Mouse (Mus musculus) lung, embryonic 15.5 days (tissue): ENCODE data around the gene Nr2e1. TPM values are rescaled to one million over a fixed set of nuclear protein-coding genes. Genes with fewer than 3 reads are reported as not detected.
A peak's percentile ranks its signal among the peaks of the same experiment; 100 is the strongest.

Source experiments
- ATAC-seq: fragments of 200-750 bp; cut with Nextera tagmentation; 2 replicates; pipeline ENCODE4 v1.8.0; 2017; ENCODE audit warnings: moderate number of reproducible peaks, borderline replicate concordance; ENCODE audit not compliant: low FRiP score, low TSS enrichment; ENCODE audit errors: extremely low read depth
- H3K27ac ChIP-seq: fragments of 300-500 bp; sonication (generic); 2 replicates; pipeline ENCODE4 v1.5.1; 2015; ENCODE audit warnings: moderate library complexity, mild to moderate bottlenecking, inconsistent platforms
- H3K27me3 ChIP-seq: fragments of 300-500 bp; sonication (generic); 2 replicates; pipeline ENCODE4 v1.6.1; 2015; ENCODE audit warnings: inconsistent platforms
- H3K36me3 ChIP-seq: fragments of 300-500 bp; sonication (generic); 2 replicates; pipeline ENCODE4 v1.6.1; 2015; ENCODE audit warnings: inconsistent platforms
- H3K4me1 ChIP-seq: fragments of 300-500 bp; sonication (generic); 2 replicates; pipeline ENCODE4 v1.6.1; 2015; ENCODE audit warnings: inconsistent platforms
- H3K4me2 ChIP-seq: fragments of 300-500 bp; sonication (generic); 2 replicates; pipeline ENCODE4 v1.6.1; 2015; ENCODE audit warnings: inconsistent platforms, mild to moderate bottlenecking, moderate library complexity
- H3K4me3 ChIP-seq: fragments of 300-500 bp; sonication (generic); 2 replicates; pipeline ENCODE4 v1.5.1; 2015; ENCODE audit warnings: mild to moderate bottlenecking, inconsistent platforms
- H3K9ac ChIP-seq: fragments of 300-500 bp; sonication (generic); 2 replicates; pipeline ENCODE4 v1.6.1; 2015; ENCODE audit warnings: inconsistent platforms
- H3K9me3 ChIP-seq: fragments of 300-500 bp; sonication (generic); 2 replicates; pipeline ENCODE4 v1.6.1; 2016; ENCODE audit warnings: inconsistent platforms
- WGBS: fragments of 180-500 bp; shearing (Covaris S2); methylation state at CpG from one replicate; pipeline ENCODE4 v1.1.7; 2015; 5-methylcytosine and 5-hydroxymethylcytosine counted together
- polyA plus RNA-seq: library from polyadenylated mRNA; unstranded; fragments of >200 nt; fragmentation: Nextera tagmentation; extraction: Ambion mirVana; gene quantifications from 2 replicates; pipeline ENCODE4 v1.2.1, GENCODE M21; 2015

The Nr2e1 gene
- polyA plus RNA-seq, 1 experiment from 2014 or later: not detected

DNA sequence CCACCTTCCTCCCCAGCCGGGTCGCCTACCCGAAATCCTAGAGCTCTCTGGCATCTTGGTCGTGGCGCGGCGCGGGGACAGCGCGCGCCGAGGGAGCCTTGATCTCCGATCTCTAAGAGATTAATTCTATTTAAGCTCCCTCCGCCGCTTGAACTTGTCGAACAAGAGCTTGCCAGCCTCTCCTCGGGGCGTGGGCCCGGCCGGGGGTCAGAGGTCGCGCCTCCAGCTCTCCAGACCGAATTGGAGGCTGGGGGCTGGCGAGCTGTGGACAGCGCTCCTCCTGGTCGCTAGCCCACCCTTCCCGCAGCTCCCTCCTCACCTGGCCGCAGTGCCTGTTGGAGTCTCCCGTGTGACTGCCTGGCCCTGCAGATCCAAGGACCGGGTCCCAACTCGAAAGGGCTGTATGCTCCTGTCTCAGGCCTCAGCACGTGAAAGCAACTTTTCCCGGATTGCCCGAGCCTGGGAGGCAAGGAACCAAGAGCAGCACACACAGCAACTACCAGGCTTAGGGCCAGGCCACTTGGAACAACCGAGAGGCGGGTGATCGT is 1.1 kb upstream of the Nr2e1 start:
- H3K4me2 ChIP-seq: peak overlapping the region; percentile 42

GRCm38 (mm10) chr10:42583902-42584435 is 537 bp upstream of the Nr2e1 start:
- ATAC-seq: no peak
- Histone ChIP-seq H3K4me1 (peaks cover 36% of the 10 kb centered on the region), H3K27ac (no peak overlapping the region), H3K4me2 (peak overlapping the region; percentile 42), H3K36me3 (no peaks in the 10 kb centered on the region), H3K9me3 (no peaks in the 10 kb centered on the region), H3K9ac (no peak overlapping the region), H3K27me3 (peaks cover 97% of the 10 kb centered on the region), H3K4me3 (peak overlapping the region; percentile 18)
- under 1% methylated on average over 32 of the region's 32 CpGs for WGBS

More for the DNA sequence above, 1.1 kb upstream of the Nr2e1 start:
- peaks cover 97% of the 10 kb centered on the region for H3K27me3 ChIP-seq
- peak overlapping the region; percentile 18 for H3K4me3 ChIP-seq
- H3K36me3 ChIP-seq: no peaks in the 10 kb centered on the region
- no peaks in the 10 kb centered on the region for H3K9me3 ChIP-seq
- H3K27ac ChIP-seq: no peak overlapping the region
- H3K4me1 ChIP-seq: peaks cover 33% of the 10 kb centered on the region
- H3K9ac ChIP-seq: no peak overlapping the region
- WGBS: under 1% methylated on average over 37 of the region's 37 CpGs
- no peak for ATAC-seq

DNA sequence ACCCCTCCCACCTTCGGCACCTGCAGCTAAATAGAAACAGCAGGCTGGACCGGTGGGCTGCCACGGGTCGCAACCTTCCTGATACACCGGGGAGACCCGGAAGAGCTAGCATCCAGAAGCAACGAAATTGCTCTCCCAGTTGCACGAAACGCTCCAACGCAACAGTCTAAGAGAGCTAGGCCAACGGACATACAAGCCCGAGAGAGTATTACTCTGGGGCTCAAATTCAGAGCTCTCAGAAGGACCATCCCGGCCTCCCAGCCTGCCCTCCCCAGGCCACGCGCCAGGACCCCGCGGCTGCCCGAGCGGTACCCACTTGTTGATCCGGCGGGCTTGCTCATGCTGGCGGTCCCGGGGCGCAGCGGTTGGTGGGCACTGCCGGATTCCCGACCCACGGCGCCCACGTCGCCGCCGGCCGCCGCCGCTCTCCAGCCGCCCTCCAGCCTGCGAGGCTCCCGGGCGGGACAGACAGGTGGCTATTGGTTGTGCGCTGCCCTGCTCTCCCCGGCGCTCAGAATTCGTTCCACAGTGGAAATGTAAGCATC is 794 bp downstream of the Nr2e1 start:
- Histone ChIP-seq H3K9me3 (no peaks in the 10 kb centered on the region), H3K27ac (no peak overlapping the region), H3K27me3 (peaks cover 98% of the 10 kb centered on the region), H3K9ac (no peak overlapping the region), H3K4me1 (peaks cover 36% of the 10 kb centered on the region), H3K4me2 (peak overlapping the region; percentile 42; the same call in 1 of the 2 replicates), H3K36me3 (no peaks in the 10 kb centered on the region), H3K4me3 (peak overlapping the region; percentile 18)
- under 1% methylated on average over 44 of the region's 44 CpGs for WGBS
- no peak for ATAC-seq

DNA sequence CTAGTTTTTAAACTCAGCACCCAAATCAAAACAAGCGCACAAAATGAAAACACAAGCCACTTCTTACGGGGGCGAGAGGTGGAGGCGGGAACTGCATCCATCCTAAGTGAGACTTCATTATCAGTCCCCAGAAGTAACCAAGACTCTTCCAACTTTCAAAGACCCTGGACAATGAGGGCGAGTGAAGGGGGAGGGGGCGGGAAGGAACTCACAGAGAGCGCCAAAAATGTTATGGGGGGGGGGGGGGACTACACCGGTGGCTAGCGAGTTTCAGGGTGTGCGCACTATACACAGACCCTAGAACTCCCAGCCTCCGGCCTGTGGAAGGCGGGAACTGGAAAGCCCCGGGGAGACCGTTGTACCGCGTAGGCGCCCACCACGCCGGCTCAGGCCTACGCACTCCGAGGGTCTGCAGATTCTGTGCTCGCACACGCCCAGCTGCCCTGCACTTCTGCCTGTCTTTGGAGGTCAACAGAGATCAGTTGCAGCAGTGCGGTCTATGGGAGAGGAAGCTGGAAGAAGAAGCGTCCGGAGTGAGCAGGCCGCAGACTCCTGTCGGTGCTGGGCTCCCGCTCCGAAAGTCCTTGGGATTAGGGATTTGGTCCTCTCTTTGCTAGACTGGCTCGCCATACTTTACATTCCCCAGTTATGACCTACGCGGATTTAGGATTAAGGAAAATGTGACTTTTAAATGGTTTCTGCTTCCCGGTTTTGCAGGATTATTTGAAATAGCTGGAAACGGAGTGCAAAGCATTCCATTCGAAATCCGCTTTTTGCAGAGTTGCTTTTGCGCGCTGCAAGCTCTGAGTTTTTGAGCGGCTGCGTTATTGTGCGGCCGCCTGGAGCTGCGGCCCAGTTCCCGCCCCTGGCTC is 1.5 kb downstream of the Nr2e1 start:
- peaks cover 36% of the 10 kb centered on the region for H3K4me1 ChIP-seq
- peak overlapping the region; percentile 18; the same call in 1 of the 2 replicates for H3K4me3 ChIP-seq
- H3K36me3 ChIP-seq: no peaks in the 10 kb centered on the region
- H3K27me3 ChIP-seq: peaks cover 99% of the 10 kb centered on the region
- 2% methylated on average over 45 of the region's 45 CpGs for WGBS
- H3K27ac ChIP-seq: no peak overlapping the region
- no peak overlapping the region for H3K9ac ChIP-seq
- no peaks in the 10 kb centered on the region for H3K9me3 ChIP-seq
- no peak for ATAC-seq
- H3K4me2 ChIP-seq: peak overlapping the region; percentile 4; the same call in 1 of the 2 replicates

- H3K9ac ChIP-seq: no peak overlapping the region
- ATAC-seq: no peak
- no peaks in the 10 kb centered on the region for H3K9me3 ChIP-seq
- no peak overlapping the region for H3K27ac ChIP-seq
- H3K4me1 ChIP-seq: peaks cover 36% of the 10 kb centered on the region
- H3K4me2 ChIP-seq: no peak overlapping the region
- no peak overlapping the region for H3K4me3 ChIP-seq
- WGBS: 6% methylated on average over 7 of the region's 7 CpGs
- H3K36me3 ChIP-seq: no peaks in the 10 kb centered on the region
- H3K27me3 ChIP-seq: peaks cover 99% of the 10 kb centered on the region
These were observed 2.5 kb downstream of the Nr2e1 start for GRCm38 (mm10) chr10:42580951-42581277.

DNA sequence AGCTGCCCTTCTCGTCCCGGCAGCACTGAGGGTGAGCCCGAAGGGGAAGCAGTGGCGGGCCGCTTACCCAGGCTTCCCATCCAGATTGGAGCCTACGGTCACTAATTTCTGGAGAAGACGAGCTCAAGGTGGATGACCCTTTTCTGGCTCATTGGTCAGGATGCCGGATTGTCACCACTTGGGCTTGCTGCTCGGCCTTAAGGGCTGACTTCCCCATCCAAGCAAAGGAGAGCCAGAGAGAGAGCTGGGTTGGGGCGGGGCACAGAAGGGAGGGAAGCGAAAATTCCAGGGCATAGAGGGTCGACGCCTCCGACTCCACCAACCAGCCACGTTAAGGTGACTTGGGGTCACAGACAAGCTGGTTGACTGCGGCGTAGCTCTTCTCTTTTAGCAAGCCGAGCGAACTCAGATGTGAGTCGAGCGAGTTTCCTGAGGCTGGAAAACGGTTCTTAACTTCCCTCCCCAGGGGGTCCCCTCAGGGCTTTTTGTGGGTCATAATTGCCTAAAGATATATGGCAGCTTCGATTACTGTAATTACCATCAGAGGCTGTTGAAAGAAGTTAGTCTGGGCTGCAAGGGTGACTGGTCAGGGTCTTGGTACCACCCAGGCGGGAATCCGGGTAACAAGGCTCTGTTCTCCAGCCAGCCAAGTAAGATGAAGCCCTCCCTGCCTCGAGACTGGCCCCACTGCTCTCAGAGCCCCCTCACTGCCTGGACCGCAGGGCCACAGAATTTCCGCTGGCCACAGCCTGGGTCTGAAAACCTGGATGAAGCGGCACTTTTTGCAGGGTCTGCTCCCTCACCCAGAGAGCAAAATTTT is 3.1 kb downstream of the Nr2e1 start:
- ATAC-seq: no peak
- Histone ChIP-seq H3K9ac (no peak overlapping the region), H3K27ac (no peak overlapping the region), H3K9me3 (no peaks in the 10 kb centered on the region), H3K4me1 (peaks cover 36% of the 10 kb centered on the region), H3K36me3 (no peaks in the 10 kb centered on the region), H3K4me2 (peak overlapping the region; percentile 3; the same call in 1 of the 2 replicates), H3K27me3 (peaks cover 99% of the 10 kb centered on the region), H3K4me3 (no peak overlapping the region)
- WGBS: under 1% methylated on average over 28 of the region's 29 CpGs

GRCm38 (mm10) chr10:42579475-42580130 is 3.8 kb downstream of the Nr2e1 start:
- Histone ChIP-seq H3K36me3 (no peaks in the 10 kb centered on the region), H3K4me2 (peak overlapping the region; percentile 3; the same call in 1 of the 2 replicates), H3K9ac (no peak overlapping the region), H3K27ac (no peak overlapping the region), H3K4me3 (peak overlapping the region; percentile 1; the same call in 1 of the 2 replicates), H3K27me3 (peaks cover 99% of the 10 kb centered on the region), H3K4me1 (peaks cover 35% of the 10 kb centered on the region), H3K9me3 (no peaks in the 10 kb centered on the region)
- under 1% methylated on average over 39 of the region's 41 CpGs for WGBS
- no peak for ATAC-seq

GRCm38 (mm10) chr10:42578698-42579474 is 4.5 kb downstream of the Nr2e1 start:
- ATAC-seq: no peak
- H3K4me3 ChIP-seq: peak overlapping the region; percentile 1; the same call in 1 of the 2 replicates
- H3K27me3 ChIP-seq: peaks cover 99% of the 10 kb centered on the region
- H3K9ac ChIP-seq: no peak overlapping the region
- H3K4me1 ChIP-seq: peaks cover 28% of the 10 kb centered on the region
- no peaks in the 10 kb centered on the region for H3K36me3 ChIP-seq
- under 1% methylated on average over 22 of the region's 22 CpGs for WGBS
- H3K27ac ChIP-seq: no peak overlapping the region
- no peak overlapping the region for H3K4me2 ChIP-seq
- no peaks in the 10 kb centered on the region for H3K9me3 ChIP-seq

GRCm38 (mm10) chr10:42578281-42578675 is 5.2 kb downstream of the Nr2e1 start:
- H3K4me2 ChIP-seq: no peak overlapping the region
- peaks cover 99% of the 10 kb centered on the region for H3K27me3 ChIP-seq
- no peaks in the 10 kb centered on the region for H3K36me3 ChIP-seq
- no peaks in the 10 kb centered on the region for H3K9me3 ChIP-seq
- peaks cover 22% of the 10 kb centered on the region for H3K4me1 ChIP-seq
- no peak overlapping the region for H3K27ac ChIP-seq
- no peak overlapping the region for H3K9ac ChIP-seq
- WGBS: 3% methylated on average over 15 of the region's 15 CpGs
- no peak overlapping the region for H3K4me3 ChIP-seq
- ATAC-seq: no peak

DNA sequence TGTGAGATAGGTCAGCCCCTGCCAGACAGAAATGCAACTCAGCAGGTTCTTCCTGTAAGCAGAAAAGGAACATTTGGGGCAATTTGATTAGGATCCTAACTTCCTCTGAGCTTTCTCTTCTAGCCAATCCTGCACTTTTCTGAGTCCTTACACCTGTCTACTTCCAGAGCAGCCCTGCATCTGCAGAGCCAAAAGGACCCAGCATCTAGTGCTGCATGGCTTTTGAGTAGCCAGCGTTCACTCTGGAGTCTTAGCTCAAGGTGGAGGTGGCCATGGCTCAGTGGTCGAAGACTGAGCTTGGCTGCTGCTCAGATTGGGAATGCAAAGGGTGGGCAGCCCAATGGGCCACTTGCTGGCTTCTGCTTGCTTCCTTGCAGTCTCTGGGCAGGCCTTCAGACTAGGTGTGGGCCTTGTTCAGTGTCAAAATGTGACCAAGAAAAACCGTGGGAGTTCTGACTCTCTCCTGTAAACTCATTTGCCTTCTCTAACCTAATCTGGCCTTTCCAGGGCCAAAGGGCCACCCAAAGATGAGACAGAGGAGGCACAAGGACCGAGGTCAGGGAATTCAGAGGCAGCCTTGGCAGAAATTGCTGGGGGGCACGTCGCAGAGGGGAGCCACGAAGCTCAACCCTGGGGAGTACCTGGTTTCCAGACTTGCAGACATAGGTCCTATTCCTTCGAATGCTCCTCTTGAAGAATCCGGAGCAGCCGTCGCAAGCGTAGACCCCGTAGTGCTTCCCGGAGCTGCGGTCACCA is 5.7 kb downstream of the Nr2e1 start:
- no peak for ATAC-seq
- H3K4me3 ChIP-seq: no peak overlapping the region
- peaks cover 18% of the 10 kb centered on the region for H3K4me1 ChIP-seq
- no peaks in the 10 kb centered on the region for H3K9me3 ChIP-seq
- no peak overlapping the region for H3K4me2 ChIP-seq
- no peak overlapping the region for H3K27ac ChIP-seq
- WGBS: 3% methylated on average over 15 of the region's 15 CpGs
- H3K36me3 ChIP-seq: no peaks in the 10 kb centered on the region
- no peak overlapping the region for H3K9ac ChIP-seq
- H3K27me3 ChIP-seq: peaks cover 99% of the 10 kb centered on the region
